Mouse (Mus musculus): ENCODE data around the gene Ptprg. TPM values are rescaled to one million over a fixed set of nuclear protein-coding genes. Genes with fewer than 3 reads are reported as not detected.

Ptprg gene
- polyA plus RNA-seq, 1 experiment from 2014 or later = 45.9 TPM

DNA sequence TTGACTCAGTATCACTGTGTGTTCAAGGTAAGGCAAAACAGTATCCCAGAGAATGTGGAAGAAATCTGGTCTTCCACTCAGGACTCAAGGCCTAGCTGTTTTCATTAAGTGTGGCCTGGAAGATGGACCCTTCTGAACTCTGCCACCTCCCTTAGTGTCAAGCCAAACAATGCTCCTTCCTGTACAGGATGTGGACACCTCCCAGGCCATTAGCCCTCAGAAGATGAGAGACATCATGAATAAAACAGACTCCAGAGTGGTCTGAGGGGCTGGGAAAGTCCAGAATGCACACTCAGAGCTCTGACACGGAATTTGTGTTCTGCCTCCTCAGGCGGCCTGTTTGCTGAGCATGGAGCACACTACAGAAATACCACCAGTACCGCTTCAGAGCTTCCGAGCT is 581.2 kb downstream of the Ptprg start:
- Histone ChIP-seq H3K4me1 (replicated peaks) (peaks cover 14% of the 10 kb centered on the region), H3K27me3 (no peaks in the 10 kb centered on the region), H3K36me3 (no peaks in the 10 kb centered on the region), H3K9ac (no peak overlapping the region), H3K9me3 (no peaks in the 10 kb centered on the region), H3K27ac (replicated peaks) (no peak overlapping the region), H3K4me3 (no peak overlapping the region), H3K4me2 (no peak overlapping the region)
- ATAC-seq (ENCODE audit: low read depth) = no peak
- 82% methylated on average over 4 of the region's 4 CpGs for WGBS

GRCm38 (mm10) chr14:12136536-12136935 is 583.2 kb downstream of the Ptprg start:
- H3K27ac ChIP-seq (replicated peaks) = no peak overlapping the region
- no peak overlapping the region for H3K4me2 ChIP-seq
- no peaks in the 10 kb centered on the region; the same call in 1 of the 2 replicates for H3K27me3 ChIP-seq
- no peaks in the 10 kb centered on the region for H3K36me3 ChIP-seq
- peaks cover 21% of the 10 kb centered on the region for H3K4me1 ChIP-seq (replicated peaks)
- H3K9me3 ChIP-seq = no peaks in the 10 kb centered on the region
- WGBS = 70% methylated on average over 4 of the region's 4 CpGs
- ATAC-seq (ENCODE audit: low read depth) = no peak
- H3K4me3 ChIP-seq = no peak overlapping the region
- H3K9ac ChIP-seq = no peak overlapping the region

GRCm38 (mm10) chr14:12139643-12140481 is 586.5 kb downstream of the Ptprg start:
- Histone ChIP-seq H3K9ac (0 out of 2 replicates have a peak overlapping the region, but pooled peaks have one; percentile 36), H3K27me3 (no peaks in the 10 kb centered on the region; the same call in 1 of the 2 replicates), H3K4me2 (peak overlapping the region; percentile 43), H3K4me1 (replicated peaks) (peaks cover 35% of the 10 kb centered on the region), H3K9me3 (no peaks in the 10 kb centered on the region), H3K4me3 (peak overlapping the region; percentile 3; the same call in 1 of the 2 replicates), H3K36me3 (no peaks in the 10 kb centered on the region), H3K27ac (replicated peaks) (no peak overlapping the region)
- ATAC-seq (ENCODE audit: low read depth) = peak; percentile 71
- 39% methylated on average over 18 of the region's 18 CpGs for WGBS

GRCm38 (mm10) chr14:12143941-12144485 is 590.7 kb downstream of the Ptprg start:
- Histone ChIP-seq H3K27ac (replicated peaks) (no peak overlapping the region), H3K9me3 (no peaks in the 10 kb centered on the region), H3K4me1 (replicated peaks) (peaks cover 26% of the 10 kb centered on the region), H3K4me3 (no peak overlapping the region), H3K36me3 (peaks cover 12% of the 10 kb centered on the region), H3K27me3 (no peaks in the 10 kb centered on the region; the same call in 1 of the 2 replicates), H3K4me2 (no peak overlapping the region), H3K9ac (no peak overlapping the region)
- 46% methylated on average over 8 of the region's 8 CpGs for WGBS
- ATAC-seq (ENCODE audit: low read depth) = no peak

- WGBS = 95% methylated on average over 3 of the region's 3 CpGs
- H3K9ac ChIP-seq = no peak overlapping the region
- H3K4me1 ChIP-seq (replicated peaks) = peaks cover 14% of the 10 kb centered on the region
- no peaks in the 10 kb centered on the region; the same call in 1 of the 2 replicates for H3K27me3 ChIP-seq
- H3K4me2 ChIP-seq = no peak overlapping the region
- no peaks in the 10 kb centered on the region for H3K9me3 ChIP-seq
- no peak for ATAC-seq (ENCODE audit: low read depth)
- no peak overlapping the region for H3K4me3 ChIP-seq
- H3K27ac ChIP-seq (replicated peaks) = no peak overlapping the region
- peaks cover 12% of the 10 kb centered on the region for H3K36me3 ChIP-seq
These were observed 592.6 kb downstream of the Ptprg start for GRCm38 (mm10) chr14:12145919-12146318.

DNA sequence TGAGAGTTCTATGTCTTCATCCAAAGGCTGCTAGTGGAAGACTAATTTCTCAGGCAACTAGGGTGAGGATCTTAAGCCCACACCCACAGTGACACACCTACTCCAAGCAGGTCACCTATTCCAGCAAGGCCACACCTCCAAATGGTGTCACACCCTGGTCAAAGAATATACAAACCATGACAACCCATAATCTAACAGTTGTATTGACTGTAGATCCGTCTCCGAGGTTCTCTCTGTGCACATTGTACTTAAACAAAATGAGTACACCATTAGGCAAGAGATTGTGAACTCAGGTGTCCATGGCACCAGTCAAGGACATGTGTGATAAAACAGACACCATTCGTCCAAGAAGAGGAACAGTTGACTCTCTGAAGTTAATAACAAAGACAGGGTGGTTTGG is 596.2 kb downstream of the Ptprg start:
- Histone ChIP-seq H3K9me3 (no peaks in the 10 kb centered on the region), H3K36me3 (peaks cover 12% of the 10 kb centered on the region), H3K27me3 (no peaks in the 10 kb centered on the region), H3K27ac (replicated peaks) (no peak overlapping the region), H3K4me3 (no peak overlapping the region), H3K4me1 (replicated peaks) (no peaks in the 10 kb centered on the region), H3K9ac (no peak overlapping the region), H3K4me2 (no peak overlapping the region)
- WGBS = 84% methylated on average over 3 of the region's 3 CpGs
- ATAC-seq (ENCODE audit: low read depth) = no peak

DNA sequence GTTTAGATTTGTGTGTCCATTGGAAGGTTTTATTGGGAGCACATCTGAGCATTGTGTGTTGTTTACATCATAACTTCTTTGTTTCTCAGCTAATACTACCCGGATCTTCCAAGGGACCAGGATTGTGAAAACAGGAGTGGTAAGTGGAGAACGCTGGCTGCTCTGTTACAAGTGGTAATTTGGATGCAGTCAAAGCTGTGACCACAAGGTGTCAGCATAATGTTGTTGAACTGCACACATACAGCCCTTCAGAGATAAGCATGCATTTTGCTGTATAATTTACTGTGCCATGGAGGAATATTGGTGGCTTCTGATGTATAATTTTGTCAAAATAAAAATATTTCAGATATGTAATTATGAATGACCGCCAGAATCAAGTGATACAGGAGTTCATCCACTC is 598.6 kb downstream of the Ptprg start:
- no peak overlapping the region for H3K4me3 ChIP-seq
- 44% methylated on average over 3 of the region's 3 CpGs for WGBS

GRCm38 (mm10) chr14:12152748-12153147 is 599.4 kb downstream of the Ptprg start:
- no peak overlapping the region for H3K9ac ChIP-seq
- no peaks in the 10 kb centered on the region for H3K4me1 ChIP-seq (replicated peaks)
- ATAC-seq (ENCODE audit: low read depth) = no peak
- H3K27ac ChIP-seq (replicated peaks) = no peak overlapping the region
- no peaks in the 10 kb centered on the region for H3K36me3 ChIP-seq
- no peaks in the 10 kb centered on the region for H3K9me3 ChIP-seq
- no peak overlapping the region for H3K4me2 ChIP-seq
- WGBS = 94% methylated on average over 6 of the region's 6 CpGs
- H3K27me3 ChIP-seq = no peaks in the 10 kb centered on the region
- H3K4me3 ChIP-seq = no peak overlapping the region

More for the DNA sequence above, 598.6 kb downstream of the Ptprg start:
- no peak overlapping the region for H3K27ac ChIP-seq (replicated peaks)
- no peaks in the 10 kb centered on the region for H3K9me3 ChIP-seq
- H3K4me1 ChIP-seq (replicated peaks) = no peaks in the 10 kb centered on the region
- H3K9ac ChIP-seq = no peak overlapping the region
- peak; percentile 89 for ATAC-seq (ENCODE audit: low read depth)
- no peaks in the 10 kb centered on the region for H3K27me3 ChIP-seq
- no peaks in the 10 kb centered on the region for H3K36me3 ChIP-seq
- no peak overlapping the region for H3K4me2 ChIP-seq

GRCm38 (mm10) chr14:12153599-12153998 is 600.3 kb downstream of the Ptprg start:
- Histone ChIP-seq H3K27me3 (no peaks in the 10 kb centered on the region), H3K36me3 (no peaks in the 10 kb centered on the region), H3K4me1 (replicated peaks) (no peaks in the 10 kb centered on the region), H3K27ac (replicated peaks) (no peak overlapping the region), H3K4me2 (no peak overlapping the region), H3K9ac (no peak overlapping the region), H3K9me3 (no peaks in the 10 kb centered on the region), H3K4me3 (no peak overlapping the region)
- no peak for ATAC-seq (ENCODE audit: low read depth)
- 75% methylated on average over 13 of the region's 13 CpGs for WGBS

DNA sequence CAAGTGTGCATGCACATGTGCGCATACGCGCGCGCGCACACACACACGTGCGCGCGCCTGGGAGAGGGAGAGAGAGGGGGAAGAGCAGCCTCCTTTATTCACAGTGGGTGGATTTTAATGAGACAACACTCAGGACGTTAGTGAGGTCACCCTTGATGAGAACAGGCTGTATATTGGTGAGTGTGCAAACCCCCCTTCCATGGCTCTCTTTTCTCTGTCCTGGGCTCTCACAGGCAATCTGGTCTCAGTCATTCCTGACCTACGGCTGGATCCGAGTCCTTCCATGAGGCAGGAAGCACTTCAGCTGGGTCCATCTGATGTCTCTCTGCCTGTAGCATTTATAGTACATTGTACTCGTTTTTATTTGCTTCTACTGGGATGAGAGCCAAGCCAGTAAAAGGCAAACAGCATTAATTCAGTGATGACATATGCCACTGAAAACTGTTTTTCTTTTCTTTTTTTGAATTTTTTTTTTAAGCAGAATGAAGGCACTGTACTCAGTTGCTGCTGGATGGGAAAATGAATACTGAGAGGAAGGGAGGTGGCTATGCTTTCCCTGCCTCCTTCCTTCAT is 608.5 kb downstream of the Ptprg start:
- Histone ChIP-seq H3K9me3 (no peaks in the 10 kb centered on the region), H3K27me3 (no peaks in the 10 kb centered on the region), H3K4me2 (no peak overlapping the region), H3K4me3 (no peak overlapping the region), H3K27ac (replicated peaks) (peak overlapping the region; percentile 28; the same call in 1 of the 2 replicates), H3K36me3 (no peaks in the 10 kb centered on the region), H3K4me1 (replicated peaks) (peaks cover 15% of the 10 kb centered on the region), H3K9ac (no peak overlapping the region)
- ATAC-seq (ENCODE audit: low read depth) = 0 out of 2 replicates have a peak, but pooled peaks have one; percentile 41
- WGBS = 78% methylated on average over 14 of the region's 14 CpGs

DNA sequence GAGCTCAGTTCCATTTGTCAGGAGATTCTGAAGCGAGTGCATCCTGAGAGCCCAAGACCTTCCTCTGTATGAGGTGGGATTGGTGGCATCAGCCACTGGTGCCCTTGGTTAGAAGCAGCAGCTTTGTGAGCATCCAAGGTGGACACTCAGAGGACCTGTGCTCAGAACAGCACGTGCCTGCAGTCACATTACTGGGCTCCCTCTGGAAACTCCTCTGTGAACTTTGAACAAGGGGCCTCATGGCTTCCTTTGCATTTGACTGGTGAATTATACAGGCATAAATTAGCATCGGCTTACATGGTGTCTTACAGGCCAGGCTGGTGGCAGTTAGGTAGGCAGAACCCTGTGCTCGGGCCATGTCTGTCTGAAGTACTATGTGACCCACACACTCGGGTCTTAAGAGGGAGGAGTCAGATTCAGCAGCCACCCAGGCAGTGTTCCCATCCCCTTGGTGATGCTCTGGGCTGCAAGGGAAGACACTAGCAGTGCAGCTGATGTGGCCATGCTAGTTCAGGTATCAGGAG is 609.1 kb downstream of the Ptprg start:
- Histone ChIP-seq H3K36me3 (no peaks in the 10 kb centered on the region), H3K4me3 (no peak overlapping the region), H3K27me3 (no peaks in the 10 kb centered on the region), H3K4me1 (replicated peaks) (peaks cover 15% of the 10 kb centered on the region), H3K4me2 (no peak overlapping the region), H3K9ac (no peak overlapping the region), H3K27ac (replicated peaks) (peak overlapping the region; percentile 28; the same call in 1 of the 2 replicates), H3K9me3 (no peaks in the 10 kb centered on the region)
- ATAC-seq (ENCODE audit: low read depth) = 0 out of 2 replicates have a peak, but pooled peaks have one; percentile 9
- WGBS = 66% methylated on average over 5 of the region's 5 CpGs

GRCm38 (mm10) chr14:12163196-12163595 is 609.9 kb downstream of the Ptprg start:
- H3K4me1 ChIP-seq (replicated peaks) = peaks cover 15% of the 10 kb centered on the region
- H3K36me3 ChIP-seq = peaks cover 6% of the 10 kb centered on the region; the same call in 1 of the 2 replicates
- H3K27ac ChIP-seq (replicated peaks) = no peak overlapping the region
- H3K9me3 ChIP-seq = no peaks in the 10 kb centered on the region
- H3K4me3 ChIP-seq = no peak overlapping the region
- WGBS = 89% methylated on average over 4 of the region's 4 CpGs
- no peaks in the 10 kb centered on the region for H3K27me3 ChIP-seq
- H3K9ac ChIP-seq = no peak overlapping the region
- no peak overlapping the region for H3K4me2 ChIP-seq
- no peak for ATAC-seq (ENCODE audit: low read depth)

Measured in neural tube, embryonic 13.5 days (tissue).